Mouse (Mus musculus) lung, postnatal 4 days (tissue): ENCODE measurements around the gene Rab3gap2.

Experiments used
- DNase-seq, 2 experiments: peaks; one replicate each; pipeline ENCODE4 v3.0.0; 2021

The Rab3gap2 gene

GRCm38 (mm10) chr1:185203909-185204661, at the start of gene Rab3gap2:
TSS of gene Rab3gap2 (plus strand) at chr1:185204117.
- peak; percentile 99 to 100 for DNase-seq

GRCm38 (mm10) chr1:185173641-185174040, 30.3 kb upstream of the Rab3gap2 start:
- no peak for DNase-seq

GRCm38 (mm10) chr1:185177860-185178259, 26.1 kb upstream of the Rab3gap2 start:
- no peak for DNase-seq

- peak; percentile 25 to 61 for DNase-seq
These were observed 20.2 kb upstream of the Rab3gap2 start for GRCm38 (mm10) chr1:185183591-185184330.

GRCm38 (mm10) chr1:185185556-185185955, 18.4 kb upstream of the Rab3gap2 start:
- no peak for DNase-seq

GRCm38 (mm10) chr1:185187135-185187785, 16.7 kb upstream of the Rab3gap2 start:
- DNase-seq, result peak in 1 of 2 experiments; percentile 38

- no peak for DNase-seq
These were observed 14.0 kb upstream of the Rab3gap2 start for GRCm38 (mm10) chr1:185189901-185190300.

GRCm38 (mm10) chr1:185192087-185192486, 11.8 kb upstream of the Rab3gap2 start:
- DNase-seq, result no peak

GRCm38 (mm10) chr1:185193509-185193908, 10.4 kb upstream of the Rab3gap2 start:
- peak in 1 of 2 experiments; percentile 48 for DNase-seq

- DNase-seq, result no peak
These were observed 7.6 kb upstream of the Rab3gap2 start for GRCm38 (mm10) chr1:185196323-185196722.

- DNase-seq, result no peak
These were observed 3.1 kb upstream of the Rab3gap2 start for GRCm38 (mm10) chr1:185200571-185201395.

- DNase-seq, result no peak
These were observed 1.9 kb upstream of the Rab3gap2 start for GRCm38 (mm10) chr1:185201994-185202393.

- DNase-seq, result peak; percentile 49 to 51
These were observed 565 bp upstream of the Rab3gap2 start for GRCm38 (mm10) chr1:185203196-185203908.

GRCm38 (mm10) chr1:185205090-185205489, 1.2 kb downstream of the Rab3gap2 start:
- no peak for DNase-seq

GRCm38 (mm10) chr1:185207851-185208595, 4.1 kb downstream of the Rab3gap2 start:
- DNase-seq, result no peak

GRCm38 (mm10) chr1:185208766-185209165, 4.8 kb downstream of the Rab3gap2 start:
- no peak for DNase-seq

- DNase-seq, result no peak
These were observed 5.8 kb downstream of the Rab3gap2 start for GRCm38 (mm10) chr1:185209641-185210176.

- DNase-seq, result no peak
These were observed 12.4 kb downstream of the Rab3gap2 start for GRCm38 (mm10) chr1:185216360-185216759.

- DNase-seq, result no peak
These were observed 12.8 kb downstream of the Rab3gap2 start for GRCm38 (mm10) chr1:185216762-185217161.

GRCm38 (mm10) chr1:185217966-185218365, 14.0 kb downstream of the Rab3gap2 start:
- no peak for DNase-seq

GRCm38 (mm10) chr1:185226889-185227288, 23.0 kb downstream of the Rab3gap2 start:
- peak in 1 of 2 experiments; percentile 38 for DNase-seq
